Mouse (Mus musculus) liver, postnatal 0 days (tissue): Measurements from ENCODE around the gene Pgap2. TPM values are rescaled to one million over a fixed set of nuclear protein-coding genes. Genes with fewer than 3 reads are reported as not detected.
A peak's percentile ranks its signal among the peaks of the same experiment; 100 is the strongest.

Experiments
- ATAC-seq: fragments of 200-750 bp; cut with Nextera tagmentation; 2 replicates; pipeline ENCODE4 v1.8.0; 2017; ENCODE audit warnings: mild to moderate bottlenecking, moderate library complexity
- DNase-seq: peaks from one replicate; pipeline ENCODE4 v3.0.0-alpha.2; 2016
- H3K27ac ChIP-seq: fragments of 300-500 bp; sonication (generic); 2 replicates; pipeline ENCODE4 v1.5.1; 2014; ENCODE audit warnings: antibody characterized with exemption, moderate library complexity, mild to moderate bottlenecking, low read depth
- H3K27me3 ChIP-seq: fragments of 300-500 bp; sonication (generic); 2 replicates; pipeline ENCODE4 v1.6.1; 2014; ENCODE audit warnings: low read length, control low read depth, mixed read lengths; ENCODE audit not compliant: insufficient read depth
- H3K36me3 ChIP-seq: fragments of 300-500 bp; sonication (generic); replicated peaks from 2 replicates; pipeline ENCODE4 v1.6.1; 2014; ENCODE audit warnings: mild to moderate bottlenecking, control low read depth, low read length, moderate library complexity, mixed read lengths; ENCODE audit not compliant: insufficient read depth
- H3K4me1 ChIP-seq: fragments of 300-500 bp; sonication (generic); 2 replicates; pipeline ENCODE4 v1.6.1; 2014; ENCODE audit warnings: antibody characterized with exemption, mild to moderate bottlenecking, control low read depth; ENCODE audit not compliant: insufficient read depth
- H3K4me2 ChIP-seq: fragments of 300-500 bp; sonication (generic); 2 replicates; pipeline ENCODE4 v1.6.1; 2014; ENCODE audit warnings: low read depth, mild to moderate bottlenecking, low read length, moderate library complexity, mixed read lengths
- H3K4me3 ChIP-seq: fragments of 300-500 bp; sonication (generic); 2 replicates; pipeline ENCODE4 v1.5.1; 2014; ENCODE audit warnings: low read depth, low read length
- H3K9ac ChIP-seq: fragments of 300-500 bp; sonication (generic); replicated peaks from 2 replicates; pipeline ENCODE4 v1.6.1; 2014; ENCODE audit warnings: mild to moderate bottlenecking, moderate library complexity
- H3K9me3 ChIP-seq: fragments of 300-500 bp; sonication (generic); 2 replicates; pipeline ENCODE4 v1.6.1; 2016; ENCODE audit warnings: mild to moderate bottlenecking, control low read depth, low read length, mixed read lengths
- CTCF ChIP-seq: sonication (generic); IDR thresholded peaks from 2 replicates; pipeline ENCODE4 v1.5.1; 2016; ENCODE audit warnings: antibody characterized with exemption, low read depth
- EP300 ChIP-seq: IDR thresholded peaks from 2 replicates; pipeline ENCODE4 v1.6.1; 2016; ENCODE audit warnings: antibody characterized with exemption, low read depth, mild to moderate bottlenecking
- WGBS: fragments of 180-500 bp; shearing (Covaris S2); extraction: QIAGEN DNeasy Blood & Tissue Kit; methylation state at CpG from one replicate; pipeline ENCODE4 v1.1.7; 2014; ENCODE audit not compliant: insufficient replicate concordance; 5-methylcytosine and 5-hydroxymethylcytosine counted together
- polyA plus RNA-seq: library from polyadenylated mRNA; unstranded; fragments of >200 nt; fragmentation: Nextera tagmentation; extraction: Ambion mirVana; gene quantifications from 2 replicates; pipeline ENCODE4 v1.2.1, GENCODE M21; 2015

Gene Pgap2
- polyA plus RNA-seq, 1 experiment from 2014 or later: 28.7 TPM

DNA sequence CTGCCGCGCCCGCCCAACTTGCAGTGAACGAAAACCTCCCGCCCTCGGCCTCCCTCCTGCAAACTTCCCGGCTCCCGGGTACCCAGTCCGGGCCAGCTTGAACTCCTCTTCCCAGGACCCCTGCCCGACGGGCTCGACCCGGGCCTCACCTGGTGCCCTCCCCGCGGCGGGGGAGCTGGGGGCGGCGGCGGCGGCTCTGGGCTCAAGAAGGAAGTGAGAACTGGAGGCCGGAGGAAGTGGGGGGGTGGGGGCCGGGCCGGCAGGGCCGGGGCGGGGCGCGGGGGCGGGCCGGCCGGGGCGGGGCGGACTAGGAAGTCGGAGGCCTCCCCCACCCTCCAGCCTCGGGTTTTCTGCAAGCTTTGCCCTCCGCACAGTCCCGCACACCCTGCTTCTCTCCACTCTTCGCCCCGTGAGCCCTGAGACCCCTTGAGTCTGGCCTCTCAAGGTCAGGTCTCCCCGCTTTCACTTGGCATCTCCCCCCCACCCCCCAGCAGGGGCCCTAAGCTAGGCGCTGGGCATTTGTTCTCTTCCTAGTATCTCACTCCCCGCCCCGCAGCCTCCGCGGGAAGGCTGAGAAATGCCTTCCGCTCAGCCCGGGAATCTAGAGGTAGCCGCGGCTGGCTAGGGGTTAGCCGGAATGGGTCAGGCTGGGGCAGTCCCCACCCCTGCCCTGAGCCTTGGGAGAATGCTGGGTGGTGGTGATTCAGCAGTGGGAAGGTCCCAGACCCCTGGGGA is 40.1 kb downstream of the Pgap2 start:
- Histone ChIP-seq H3K9ac (peak overlapping the region; percentile 93), H3K4me3 (peak overlapping the region; percentile 92), H3K27me3 (no peaks in the 10 kb centered on the region), H3K27ac (peak overlapping the region; percentile 100), H3K36me3 (no peaks in the 10 kb centered on the region), H3K4me2 (peak overlapping the region; percentile 80), H3K9me3 (no peaks in the 10 kb centered on the region), H3K4me1 (peaks cover 45% of the 10 kb centered on the region)
- TF ChIP-seq CTCF: no peak
- no peak for TF ChIP-seq EP300
- ATAC-seq (peak; percentile 81), DNase-seq (peak; percentile 90)
- WGBS: under 1% methylated on average over 39 of the region's 49 CpGs

DNA sequence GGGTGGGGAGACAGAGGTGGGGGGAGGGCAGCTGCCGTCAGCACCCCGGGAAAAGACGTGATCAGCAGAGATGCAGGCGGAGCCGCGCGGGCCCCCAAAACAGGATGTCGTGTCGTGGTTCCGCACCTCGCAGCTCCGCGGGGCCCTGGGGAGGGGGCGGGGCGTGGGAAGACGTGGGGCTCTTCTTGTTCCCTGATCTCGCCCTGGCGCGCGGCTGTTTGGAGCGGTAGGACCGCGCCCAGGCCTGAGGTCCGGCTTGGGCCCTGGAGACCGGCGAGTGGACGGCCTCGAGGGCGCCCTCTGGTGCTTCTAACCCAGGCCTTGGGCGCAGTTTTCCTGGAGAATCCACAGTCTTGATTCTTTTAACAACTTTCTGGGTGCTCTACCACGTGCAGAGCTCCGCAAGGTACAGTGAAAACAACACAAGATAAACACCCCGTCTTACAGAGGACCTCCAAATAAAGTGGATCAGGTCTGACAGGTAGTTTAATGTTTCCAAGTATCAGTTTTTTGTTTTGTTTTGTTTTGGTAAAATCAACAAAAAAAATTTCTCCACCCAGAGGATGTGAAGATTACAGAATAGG is 40.7 kb downstream of the Pgap2 start:
- H3K4me2 ChIP-seq: peak overlapping the region; percentile 80
- no peaks in the 10 kb centered on the region for H3K9me3 ChIP-seq
- peaks cover 40% of the 10 kb centered on the region for H3K4me1 ChIP-seq
- WGBS: under 1% methylated on average over 30 of the region's 33 CpGs
- no peaks in the 10 kb centered on the region for H3K27me3 ChIP-seq
- peak overlapping the region; percentile 93 for H3K9ac ChIP-seq
- peak overlapping the region; percentile 100 for H3K27ac ChIP-seq
- no peaks in the 10 kb centered on the region for H3K36me3 ChIP-seq
- peak; percentile 92 for DNase-seq
- H3K4me3 ChIP-seq: peak overlapping the region; percentile 92
- TF ChIP-seq CTCF: peak; percentile 91
- peak; percentile 29; the same call in 1 of the 2 replicates for TF ChIP-seq EP300
- ATAC-seq: peak; percentile 70

DNA sequence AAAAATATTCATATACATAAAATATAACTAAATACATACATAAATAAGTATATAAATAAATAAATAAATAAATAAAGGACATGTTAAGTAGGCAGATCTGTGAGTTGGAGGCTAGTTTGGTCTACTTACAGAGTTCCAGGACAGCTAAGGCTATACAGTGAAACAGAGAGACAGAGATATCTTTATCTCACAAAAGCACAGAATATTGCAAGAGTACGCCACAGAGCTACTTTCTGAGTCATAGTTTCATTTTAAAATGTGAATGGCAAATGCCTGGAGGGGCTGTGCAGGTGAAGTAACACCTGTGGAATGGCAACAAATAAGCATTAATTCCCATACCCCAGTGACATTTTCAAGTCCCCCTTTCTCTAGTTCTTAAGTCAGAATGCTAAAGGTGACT is 43.6 kb downstream of the Pgap2 start:
- no peak for ATAC-seq
- Histone ChIP-seq H3K4me3 (no peak overlapping the region), H3K27me3 (no peaks in the 10 kb centered on the region), H3K27ac (no peak overlapping the region), H3K4me2 (peak overlapping the region; percentile 30; the same call in 1 of the 2 replicates), H3K9me3 (no peaks in the 10 kb centered on the region), H3K9ac (no peak overlapping the region), H3K4me1 (peaks cover 11% of the 10 kb centered on the region), H3K36me3 (no peaks in the 10 kb centered on the region)
- 61% methylated on average over 1 of the region's 1 CpGs for WGBS
- TF ChIP-seq EP300 (no peak), CTCF (no peak)
- no peak for DNase-seq

DNA sequence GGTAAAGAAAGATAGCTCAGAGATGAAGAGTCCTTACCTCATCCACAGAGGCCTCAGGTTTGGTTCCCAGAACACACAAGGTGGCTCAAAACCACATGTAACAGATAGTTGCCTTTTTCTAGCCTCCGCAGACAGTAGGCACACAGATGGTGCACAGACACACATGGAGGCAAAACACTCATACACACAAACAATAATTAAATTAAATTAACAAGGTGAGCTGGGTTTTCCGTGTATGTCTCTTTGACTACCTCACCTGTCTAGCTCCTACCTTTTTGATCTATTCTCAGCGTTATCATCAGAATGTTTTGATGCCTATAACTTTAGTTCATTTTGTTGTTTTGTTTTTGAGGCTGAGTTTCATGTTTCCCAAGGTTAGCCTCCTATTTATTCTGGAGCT is 45.9 kb downstream of the Pgap2 start, which contains the start of gene Rhog:
Rhog (minus strand) TSS at position 101 of the 400 bp plus-strand sequence.
- Histone ChIP-seq H3K27ac (no peak within 1 kb of the TSS), H3K4me1 (peaks cover 6% of the 10 kb centered on the region; the same call in 1 of the 2 replicates), H3K9me3 (no peaks in the 10 kb centered on the region), H3K27me3 (no peaks in the 10 kb centered on the region), H3K36me3 (no peaks in the 10 kb centered on the region), H3K4me3 (no peak within 1 kb of the TSS), H3K9ac (no peak within 1 kb of the TSS), H3K4me2 (no peak within 1 kb of the TSS)
- no peak for DNase-seq
- WGBS: 72% methylated on average over 3 of the region's 3 CpGs
- no peak for TF ChIP-seq CTCF
- no peak for TF ChIP-seq EP300
- ATAC-seq: no peak

DNA sequence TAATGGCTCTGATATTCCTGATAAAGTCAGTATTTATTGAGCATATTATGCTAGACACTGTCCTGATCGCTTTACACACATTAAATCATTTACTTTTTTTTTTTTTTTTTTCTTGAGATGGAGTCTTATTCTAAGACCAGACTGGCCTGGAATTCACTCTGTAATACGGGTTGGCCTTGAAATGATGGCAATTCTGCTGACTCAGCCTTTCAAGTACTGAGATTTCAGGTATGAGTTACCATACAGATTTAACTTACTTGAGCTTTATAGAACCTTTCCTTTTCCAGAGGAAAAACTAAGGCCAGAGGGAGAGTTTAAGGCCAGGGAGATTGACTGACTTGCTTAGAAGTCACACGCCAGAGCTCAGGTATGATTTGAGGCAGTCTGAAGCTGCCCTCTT is 46.6 kb downstream of the Pgap2 start:
- DNase-seq (no peak), ATAC-seq (no peak)
- no peaks in the 10 kb centered on the region for H3K27me3 ChIP-seq
- H3K9me3 ChIP-seq: no peaks in the 10 kb centered on the region
- no peak overlapping the region for H3K4me3 ChIP-seq
- TF ChIP-seq EP300 (no peak), CTCF (no peak)
- H3K27ac ChIP-seq: no peak overlapping the region
- no peak overlapping the region for H3K4me2 ChIP-seq
- no peaks in the 10 kb centered on the region for H3K36me3 ChIP-seq
- H3K4me1 ChIP-seq: peaks cover 4% of the 10 kb centered on the region; the same call in 1 of the 2 replicates
- H3K9ac ChIP-seq: no peak overlapping the region
- 84% methylated on average over 3 of the region's 3 CpGs for WGBS

- WGBS: 17% methylated on average over 4 of the region's 4 CpGs
- no peak overlapping the region for H3K9ac ChIP-seq
Observed at GRCm38 (mm10) chr7:102258189-102258588, 48.2 kb downstream of the Pgap2 start.

More at GRCm38 (mm10) chr7:102258189-102258588, 48.2 kb downstream of the Pgap2 start:
- Histone ChIP-seq H3K4me3 (no peak overlapping the region), H3K4me2 (no peak overlapping the region), H3K9me3 (no peaks in the 10 kb centered on the region), H3K27me3 (no peaks in the 10 kb centered on the region), H3K36me3 (no peaks in the 10 kb centered on the region), H3K4me1 (peaks cover 4% of the 10 kb centered on the region; the same call in 1 of the 2 replicates), H3K27ac (no peak overlapping the region)
- no peak for TF ChIP-seq EP300
- peak; percentile 91 for TF ChIP-seq CTCF
- peak; percentile 89 for DNase-seq
- peak; percentile 80 for ATAC-seq
